22 mouse cellular contexts compared by ENCODE assay signal in genomic region chr16:44767506-44767905, GRCm38 (mm10). TPM values are rescaled to one million over a fixed set of nuclear protein-coding genes. Genes with fewer than 3 reads are reported as not detected.
A peak's percentile ranks its signal among the peaks of the same experiment; 100 is the strongest.
DNase-seq lines count a peak whose midpoint lies in the region; ATAC-seq and TF ChIP-seq lines count a peak whose summit lies in the region.
"Had no signal": no experiment of that assay in that cellular context is flagged by ENCODE, and none has a peak within 500 bp of the region (broad histone marks: within the 10 kb centered on the region; RNA-seq: fewer than 3 reads in every experiment).

No protein-coding gene starts in this region.

- no peak for TF ChIP-seq CTCF in liver, postnatal 0 days (IDR thresholded peaks at IDR 0.05; ENCODE audit: low read depth)

- no peaks in the 10 kb centered on the region for H3K27me3 ChIP-seq in liver, postnatal 0 days (ENCODE audit: insufficient read depth, low read length)
- no peaks in the 10 kb centered on the region for H3K27me3 ChIP-seq in liver, embryonic 12.5 days (replicated peaks)
- H3K27me3 ChIP-seq in megakaryocyte, embryonic 14.5 days (replicated peaks): no peaks in the 10 kb centered on the region
- no peaks in the 10 kb centered on the region for H3K27me3 ChIP-seq in midbrain, embryonic 10.5 days (ENCODE audit: low read depth, poor library complexity, severe bottlenecking)
- H3K27me3 ChIP-seq: embryonic facial prominence, embryonic 12.5 days; embryonic facial prominence, embryonic 15.5 days; heart, embryonic 12.5 days; heart, embryonic 15.5 days; hindbrain, embryonic 13.5 days; Patski had no signal

- 0 out of 2 replicates have a peak overlapping the region, but pooled peaks have one; percentile 0 for H3K9ac ChIP-seq in liver, postnatal 0 days (replicated peaks)
- no peak overlapping the region for H3K9ac ChIP-seq in liver, embryonic 12.5 days
- H3K9ac ChIP-seq: embryonic facial prominence, embryonic 12.5 days; embryonic facial prominence, embryonic 15.5 days; forebrain, postnatal 0 days; heart, embryonic 12.5 days; heart, embryonic 15.5 days; hindbrain, embryonic 13.5 days had no signal

- no peak for TF ChIP-seq EP300 in liver, postnatal 0 days (IDR thresholded peaks at IDR 0.05; ENCODE audit: low read depth)

- DNase-seq in CD4-positive, CD25-positive, alpha-beta regulatory T cell, adult 2 months (ENCODE audit: low read depth, low spot score): peak; percentile 33
- no peak for DNase-seq in liver, postnatal 0 days
- no peak for DNase-seq in midbrain, embryonic 10.5 days (ENCODE audit: low spot score)
- DNase-seq: adrenal gland, postnatal 10 days; cerebellum, adult 18-20 months; gastrocnemius, postnatal 25 days; heart, postnatal 36 days had no signal

- H3K4me2 ChIP-seq in liver, postnatal 0 days (ENCODE audit: low read depth, low read length): peak overlapping the region; percentile 64
- no peak overlapping the region for H3K4me2 ChIP-seq in liver, embryonic 12.5 days
- H3K4me2 ChIP-seq: embryonic facial prominence, embryonic 12.5 days; embryonic facial prominence, embryonic 15.5 days; heart, embryonic 12.5 days; hindbrain, embryonic 13.5 days had no signal

- no peak for ATAC-seq in CD4-positive, CD25-positive, alpha-beta regulatory T cell, adult 4 months
- ATAC-seq in liver, postnatal 0 days: no peak
- ATAC-seq in liver, embryonic 12.5 days: no peak
- no peak for ATAC-seq in inflammation-experienced regulatory T-cells, adult 6 months
- ATAC-seq: Patski had no signal

- 64% methylated on average over 7 of the region's 7 CpGs for WGBS in liver, postnatal 0 days (ENCODE audit: insufficient replicate concordance)
- WGBS in liver, embryonic 12.5 days (ENCODE audit: insufficient replicate concordance): 66% methylated on average over 7 of the region's 7 CpGs
- WGBS in midbrain, embryonic 10.5 days: 91% methylated on average over 7 of the region's 7 CpGs

- H3K4me3 ChIP-seq in liver, postnatal 0 days (ENCODE audit: low read depth, low read length): peak overlapping the region; percentile 17
- no peak overlapping the region for H3K4me3 ChIP-seq in liver, embryonic 12.5 days
- H3K4me3 ChIP-seq in brown adipose tissue, adult 24 weeks (ENCODE audit: insufficient read depth, low read depth, low read length): no peak overlapping the region
- peak overlapping the region; percentile 90 for H3K4me3 ChIP-seq in megakaryocyte, embryonic 14.5 days (replicated peaks)
- H3K4me3 ChIP-seq in midbrain, embryonic 10.5 days: no peak overlapping the region
- H3K4me3 ChIP-seq: embryonic facial prominence, embryonic 12.5 days; embryonic facial prominence, embryonic 15.5 days; heart, embryonic 12.5 days; heart, embryonic 15.5 days; hindbrain, embryonic 10.5 days; hindbrain, embryonic 13.5 days had no signal

- H3K9me3 ChIP-seq in liver, postnatal 0 days (ENCODE audit: low read length): no peaks in the 10 kb centered on the region
- H3K9me3 ChIP-seq in liver, embryonic 12.5 days (replicated peaks): no peaks in the 10 kb centered on the region
- no peaks in the 10 kb centered on the region for H3K9me3 ChIP-seq in megakaryocyte, embryonic 14.5 days
- H3K9me3 ChIP-seq in midbrain, embryonic 10.5 days (replicated peaks): no peaks in the 10 kb centered on the region
- H3K9me3 ChIP-seq: embryonic facial prominence, embryonic 12.5 days; embryonic facial prominence, embryonic 15.5 days; heart, embryonic 12.5 days; heart, embryonic 15.5 days; hindbrain, embryonic 10.5 days; hindbrain, embryonic 13.5 days had no signal

- no peaks in the 10 kb centered on the region for H3K4me1 ChIP-seq in liver, postnatal 0 days (ENCODE audit: insufficient read depth)
- H3K4me1 ChIP-seq in liver, embryonic 12.5 days: peaks cover 32% of the 10 kb centered on the region; the same call in 1 of the 2 replicates
- no peaks in the 10 kb centered on the region for H3K4me1 ChIP-seq in brown adipose tissue, adult 24 weeks (ENCODE audit: control insufficient read depth, insufficient read depth, insufficient read length, low read length)
- peaks cover 59% of the 10 kb centered on the region for H3K4me1 ChIP-seq in megakaryocyte, embryonic 14.5 days
- H3K4me1 ChIP-seq in midbrain, embryonic 10.5 days: no peaks in the 10 kb centered on the region
- H3K4me1 ChIP-seq: embryonic facial prominence, embryonic 12.5 days; embryonic facial prominence, embryonic 15.5 days; heart, embryonic 12.5 days; heart, embryonic 15.5 days; hindbrain, embryonic 10.5 days; hindbrain, embryonic 13.5 days had no signal

- H3K36me3 ChIP-seq in liver, postnatal 0 days (replicated peaks; ENCODE audit: insufficient read depth, low read length): no peaks in the 10 kb centered on the region
- no peaks in the 10 kb centered on the region for H3K36me3 ChIP-seq in liver, embryonic 12.5 days
- peaks cover 31% of the 10 kb centered on the region for H3K36me3 ChIP-seq in megakaryocyte, embryonic 14.5 days (replicated peaks; ENCODE audit: low read length)
- H3K36me3 ChIP-seq in midbrain, embryonic 10.5 days: no peaks in the 10 kb centered on the region
- H3K36me3 ChIP-seq: embryonic facial prominence, embryonic 12.5 days; embryonic facial prominence, embryonic 15.5 days; heart, embryonic 12.5 days; heart, embryonic 15.5 days; hindbrain, embryonic 10.5 days; hindbrain, embryonic 13.5 days had no signal

- H3K27ac ChIP-seq in liver, postnatal 0 days (ENCODE audit: low read depth): peak overlapping the region; percentile 30; the same call in 1 of the 2 replicates
- no peak overlapping the region for H3K27ac ChIP-seq in liver, embryonic 12.5 days
- peak overlapping the region; percentile 21 for H3K27ac ChIP-seq in brown adipose tissue, adult 24 weeks (replicated peaks; ENCODE audit: low read depth, low read length)
- H3K27ac ChIP-seq in midbrain, embryonic 10.5 days (replicated peaks): no peak overlapping the region
- H3K27ac ChIP-seq: embryonic facial prominence, embryonic 12.5 days; embryonic facial prominence, embryonic 15.5 days; heart, embryonic 15.5 days; hindbrain, embryonic 10.5 days; hindbrain, embryonic 13.5 days had no signal

RNA-seq across cellular contexts. Expression of gene Cd200r1, which starts 2.0 kb away (rescaled TPM):
- 10 to 100 TPM; 63.7 to 66.0 TPM for polyA plus RNA-seq in CD4-positive, CD25-positive, alpha-beta regulatory T cell, adult 4 months (2017; shearing (Covaris generic))
- 4.2 and 4.7 TPM in 2 replicates for polyA plus RNA-seq in liver, postnatal 0 days (2015; fragmentation: Nextera tagmentation; extraction: Ambion mirVana)
- polyA plus RNA-seq in liver, embryonic 12.5 days (2016; fragmentation: Nextera tagmentation; extraction: Ambion mirVana): 3.5 and 3.9 TPM in 2 replicates
- polyA plus RNA-seq in brown adipose tissue, adult 24 weeks (2012; ENCODE audit: insufficient read depth, insufficient read length, missing spikeins): 0.71 and 0.79 TPM in 2 replicates
- polyA plus RNA-seq in megakaryocyte, embryonic 14.5 days (2012; ENCODE audit: insufficient read depth, low replicate concordance): 4.1 TPM in 1 of 2 replicates, not detected in the other
- polyA plus RNA-seq in midbrain, embryonic 10.5 days (2016; fragmentation: Nextera tagmentation; extraction: Ambion mirVana): 0.54 and 0.72 TPM in 2 replicates
- 10 to 100 TPM; 48.8 to 73.3 (median 51.9) TPM for polyA plus RNA-seq in inflammation-experienced regulatory T-cells, adult 6 months (2017; shearing (Covaris generic))

RNA-seq across cellular contexts. Expression of gene Gtpbp8, which starts 21.3 kb away (rescaled TPM):
- 10 to 100 TPM; 36.4 to 41.7 TPM for polyA plus RNA-seq in CD4-positive, CD25-positive, alpha-beta regulatory T cell, adult 4 months (2017; shearing (Covaris generic))
- 18.3 and 18.4 TPM in 2 replicates for polyA plus RNA-seq in liver, postnatal 0 days (2015; fragmentation: Nextera tagmentation; extraction: Ambion mirVana)
- polyA plus RNA-seq in liver, embryonic 12.5 days (2016; fragmentation: Nextera tagmentation; extraction: Ambion mirVana): 23.3 and 23.8 TPM in 2 replicates
- 33.0 and 34.8 TPM in 2 replicates for polyA plus RNA-seq in brown adipose tissue, adult 24 weeks (2012; ENCODE audit: insufficient read depth, insufficient read length, missing spikeins)
- polyA plus RNA-seq in megakaryocyte, embryonic 14.5 days (2012; ENCODE audit: insufficient read depth, low replicate concordance): 12.5 and 22.7 TPM in 2 replicates
- 29.8 and 31.7 TPM in 2 replicates for polyA plus RNA-seq in midbrain, embryonic 10.5 days (2016; fragmentation: Nextera tagmentation; extraction: Ambion mirVana)
- polyA plus RNA-seq in inflammation-experienced regulatory T-cells, adult 6 months (2017; shearing (Covaris generic)): 10 to 100 TPM; 25.0 to 48.9 (median 38.8) TPM

RNA-seq across cellular contexts. Expression of gene Nepro, which starts 43.4 kb away (rescaled TPM):
- polyA plus RNA-seq in CD4-positive, CD25-positive, alpha-beta regulatory T cell, adult 4 months (2017; shearing (Covaris generic)): 10 to 100 TPM in 1 of 2 experiments, 1 to 10 TPM in 1; 7.5 to 10.1 TPM
- 1.9 and 2.4 TPM in 2 replicates for polyA plus RNA-seq in liver, postnatal 0 days (2015; fragmentation: Nextera tagmentation; extraction: Ambion mirVana)
- polyA plus RNA-seq in liver, embryonic 12.5 days (2016; fragmentation: Nextera tagmentation; extraction: Ambion mirVana): 6.5 and 7.3 TPM in 2 replicates
- polyA plus RNA-seq in brown adipose tissue, adult 24 weeks (2012; ENCODE audit: insufficient read depth, insufficient read length, missing spikeins): 4.0 and 6.1 TPM in 2 replicates
- polyA plus RNA-seq in megakaryocyte, embryonic 14.5 days (2012; ENCODE audit: insufficient read depth, low replicate concordance): 0.81 and 1.7 TPM in 2 replicates
- polyA plus RNA-seq in midbrain, embryonic 10.5 days (2016; fragmentation: Nextera tagmentation; extraction: Ambion mirVana): 11.3 and 14.0 TPM in 2 replicates
- polyA plus RNA-seq in inflammation-experienced regulatory T-cells, adult 6 months (2017; shearing (Covaris generic)): 1 to 10 TPM; 5.5 to 8.2 (median 7.4) TPM

RNA-seq across cellular contexts. Expression of gene Cd200r4, which starts 44.0 kb away (rescaled TPM):
- polyA plus RNA-seq in CD4-positive, CD25-positive, alpha-beta regulatory T cell, adult 4 months (2017; shearing (Covaris generic)): 1 to 10 TPM; 8.4 to 9.1 TPM
- 0.45 and 0.68 TPM in 2 replicates for polyA plus RNA-seq in liver, postnatal 0 days (2015; fragmentation: Nextera tagmentation; extraction: Ambion mirVana)
- 0.39 and 0.43 TPM in 2 replicates for polyA plus RNA-seq in liver, embryonic 12.5 days (2016; fragmentation: Nextera tagmentation; extraction: Ambion mirVana)
- not detected in 2 replicates for polyA plus RNA-seq in brown adipose tissue, adult 24 weeks (2012; ENCODE audit: insufficient read depth, insufficient read length, missing spikeins)
- not detected in 2 replicates for polyA plus RNA-seq in megakaryocyte, embryonic 14.5 days (2012; ENCODE audit: insufficient read depth, low replicate concordance)
- polyA plus RNA-seq in midbrain, embryonic 10.5 days (2016; fragmentation: Nextera tagmentation; extraction: Ambion mirVana): 0.11 TPM in 1 of 2 replicates, not detected in the other
- polyA plus RNA-seq in inflammation-experienced regulatory T-cells, adult 6 months (2017; shearing (Covaris generic)): 10 to 100 TPM in 1 of 3 experiments, 1 to 10 TPM in 2; 4.9 to 16.5 (median 6.0) TPM
- polyA plus RNA-seq: embryonic facial prominence, embryonic 12.5 days; forebrain, embryonic 14.5 days; heart, embryonic 12.5 days; hindbrain, embryonic 10.5 days; hindbrain, embryonic 13.5 days; hindbrain, embryonic 16.5 days; Patski had no signal

Comparison
In these comparisons a context has a peak if more than half of its experiments do, and no peak if none do; other contexts are left out.
1. H3K27ac ChIP-seq: peak in liver, postnatal 0 days (single experiment) and brown adipose tissue, adult 24 weeks (single experiment); none in liver, embryonic 12.5 days (single experiment) and midbrain, embryonic 10.5 days (single experiment).
2. H3K4me3 ChIP-seq: peak in liver, postnatal 0 days (single experiment) and megakaryocyte, embryonic 14.5 days (single experiment); none in liver, embryonic 12.5 days (single experiment), brown adipose tissue, adult 24 weeks (single experiment) and midbrain, embryonic 10.5 days (single experiment).